Mouse (Mus musculus) c-Kit-positive CD71-positive TER-119-negative erythroid progenitor cells, embryonic 14.5 days (primary cell): Measurements from ENCODE around the gene Cdrt4.

Source experiments
- DNase-seq: peaks from one replicate; pipeline ENCODE4 v3.0.0-alpha.2; 2013; ENCODE audit warnings: low read depth

The Cdrt4 gene

DNA sequence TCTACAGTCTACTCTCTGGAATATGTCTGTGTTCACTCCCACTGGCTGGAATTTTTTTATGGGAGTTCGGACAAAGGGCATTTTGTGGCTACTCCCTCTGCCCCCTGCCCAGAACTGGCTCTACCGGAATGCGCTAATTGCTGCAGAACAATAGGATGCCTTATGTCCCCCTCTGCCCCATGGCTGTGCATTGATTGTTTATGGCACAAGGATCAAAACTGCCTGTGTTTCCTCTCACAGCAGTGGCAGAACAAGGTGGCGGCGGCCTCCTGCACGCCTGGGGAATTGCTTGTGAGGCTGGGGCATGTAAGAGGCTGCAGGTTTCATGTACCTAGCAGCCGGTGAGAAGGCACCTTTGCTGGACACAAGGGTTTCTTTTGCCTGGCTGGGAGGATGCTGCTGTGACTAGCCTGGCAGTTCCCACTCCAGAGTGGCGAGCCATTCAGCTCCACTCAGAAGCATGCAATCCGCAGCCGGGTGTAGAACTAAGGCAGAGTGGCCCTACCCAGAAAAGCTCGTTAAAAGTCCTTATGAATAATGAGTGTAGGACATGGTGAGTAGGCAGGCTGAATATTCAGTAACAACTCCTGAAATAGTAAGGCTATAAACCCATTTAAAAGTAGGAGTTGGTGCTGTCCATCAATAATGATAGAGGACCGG is 89.1 kb downstream of the Cdrt4 start:
- DNase-seq = no peak
